Mouse (Mus musculus): ENCODE results near the gene Rapgef2. TPM values are rescaled to one million over a fixed set of nuclear protein-coding genes. Genes with fewer than 3 reads are reported as not detected.
"Not testable (repeated sequence)": the region's sequence is repeated elsewhere in the genome, so short reads cannot be mapped to it uniquely, and the experiment has no call there.

The Rapgef2 gene
- polyA plus RNA-seq, 1 experiment from 2014 or later: 9.1 TPM

DNA sequence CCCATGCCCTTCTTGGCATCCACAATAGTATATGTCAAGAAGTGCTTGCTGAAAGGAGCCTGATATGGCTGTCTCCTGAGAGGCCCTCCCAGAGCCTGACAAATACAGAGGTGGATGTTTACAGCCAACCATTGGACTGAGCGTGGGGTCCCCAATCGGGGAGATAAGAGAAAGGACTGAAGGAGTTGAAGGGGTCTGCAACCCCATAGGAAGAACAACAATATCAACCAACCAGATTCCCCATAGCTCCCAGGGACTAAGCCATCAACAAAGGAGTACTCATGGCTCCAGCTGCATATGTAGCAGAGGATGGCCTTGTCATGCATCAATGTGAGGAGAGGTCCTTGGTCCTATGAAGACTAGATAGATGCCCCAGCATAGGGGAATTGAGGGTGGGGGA is 227.8 kb downstream of the Rapgef2 start:
- not testable (repeated sequence) for H3K27ac ChIP-seq; H3K9me3 ChIP-seq; H3K4me2 ChIP-seq; H3K4me3 ChIP-seq (replicated peaks); ATAC-seq (ENCODE audit: low FRiP score); H3K4me1 ChIP-seq; H3K27me3 ChIP-seq; H3K9ac ChIP-seq; H3K36me3 ChIP-seq (replicated peaks)
- 97% methylated on average over 2 of the region's 2 CpGs for WGBS

DNA sequence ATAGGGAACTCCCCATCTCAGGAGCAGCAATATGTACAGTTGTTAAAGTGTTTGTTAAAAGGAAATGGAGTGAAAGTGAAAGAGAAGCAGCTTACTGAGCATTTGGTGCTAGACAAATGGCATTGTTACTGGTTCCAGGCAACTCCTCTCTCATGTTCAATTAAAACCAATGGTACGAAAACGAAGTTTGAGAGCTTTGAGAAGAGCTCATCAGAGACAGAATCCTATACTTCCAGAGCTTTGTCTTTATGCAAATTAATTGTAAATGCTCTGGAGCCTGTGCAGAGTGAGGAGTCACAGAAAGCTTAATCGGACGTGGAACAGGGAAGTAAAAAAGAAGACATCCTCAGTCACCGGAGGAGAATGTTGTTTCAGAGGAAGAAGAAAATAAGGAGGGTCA is 241.1 kb downstream of the Rapgef2 start:
- ATAC-seq (ENCODE audit: low FRiP score): no peak
- Histone ChIP-seq H3K36me3 (replicated peaks) (no peaks in the 10 kb centered on the region), H3K27ac (no peak overlapping the region), H3K4me3 (replicated peaks) (no peak overlapping the region), H3K4me1 (no peaks in the 10 kb centered on the region), H3K9ac (no peak overlapping the region), H3K4me2 (no peak overlapping the region), H3K27me3 (no peaks in the 10 kb centered on the region), H3K9me3 (no peaks in the 10 kb centered on the region)
- 68% methylated on average over 5 of the region's 5 CpGs for WGBS

GRCm38 (mm10) chr3:79042973-79043372 is 243.3 kb downstream of the Rapgef2 start:
- Histone ChIP-seq H3K4me2 (no peak overlapping the region), H3K4me1 (no peaks in the 10 kb centered on the region), H3K9ac (no peak overlapping the region), H3K27ac (no peak overlapping the region), H3K36me3 (replicated peaks) (no peaks in the 10 kb centered on the region), H3K9me3 (no peaks in the 10 kb centered on the region), H3K4me3 (replicated peaks) (no peak overlapping the region), H3K27me3 (no peaks in the 10 kb centered on the region)
- WGBS: 84% methylated on average over 3 of the region's 3 CpGs
- no peak for ATAC-seq (ENCODE audit: low FRiP score)

DNA sequence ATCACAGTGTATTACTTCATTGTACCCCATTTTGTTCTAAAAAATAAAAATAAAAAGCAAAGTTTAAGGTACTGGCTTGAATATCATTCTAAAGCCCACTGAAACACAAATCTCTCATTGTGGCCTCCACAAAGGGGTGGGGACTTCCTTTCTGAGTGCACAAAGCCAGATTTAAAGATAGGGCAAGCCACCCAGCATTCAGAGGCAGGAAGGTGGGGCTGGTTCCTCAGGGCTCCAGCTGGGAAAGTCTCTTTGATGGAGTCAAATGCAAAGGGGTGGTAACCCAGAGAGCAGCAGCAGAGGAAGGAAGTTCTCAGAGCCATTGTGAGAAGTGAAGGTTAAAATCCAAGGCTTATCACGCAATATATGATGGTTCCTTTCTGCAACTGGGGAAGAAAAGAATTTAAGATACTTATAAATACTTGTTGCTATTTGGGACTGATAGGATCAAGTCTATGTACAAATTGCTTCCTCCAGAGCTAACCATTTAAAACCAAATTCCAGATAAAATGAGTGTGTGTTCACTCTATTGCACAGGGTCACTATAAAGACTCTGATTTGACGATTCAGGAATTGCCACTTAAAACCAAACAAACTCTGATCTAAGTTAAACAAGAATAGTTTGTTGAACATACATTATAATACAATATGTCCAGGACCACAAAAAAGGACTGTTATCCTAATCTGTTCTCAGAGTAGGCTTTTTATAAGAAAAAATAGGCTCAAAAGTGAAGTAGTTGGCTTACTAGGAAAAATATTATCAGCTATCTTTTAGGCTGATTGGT is 246.5 kb downstream of the Rapgef2 start:
- 35% methylated on average over 2 of the region's 2 CpGs for WGBS
- ATAC-seq (ENCODE audit: low FRiP score): no peak
- H3K4me1 ChIP-seq: no peaks in the 10 kb centered on the region
- no peak overlapping the region for H3K9ac ChIP-seq
- H3K9me3 ChIP-seq: no peaks in the 10 kb centered on the region
- H3K4me3 ChIP-seq (replicated peaks): no peak overlapping the region
- no peaks in the 10 kb centered on the region for H3K27me3 ChIP-seq
- no peak overlapping the region for H3K27ac ChIP-seq
- no peaks in the 10 kb centered on the region for H3K36me3 ChIP-seq (replicated peaks)
- no peak overlapping the region for H3K4me2 ChIP-seq

- H3K27ac ChIP-seq: no peak overlapping the region
- H3K4me1 ChIP-seq: no peaks in the 10 kb centered on the region
- no peaks in the 10 kb centered on the region for H3K9me3 ChIP-seq
- H3K36me3 ChIP-seq (replicated peaks): no peaks in the 10 kb centered on the region
- no peak for ATAC-seq (ENCODE audit: low FRiP score)
- H3K9ac ChIP-seq: no peak overlapping the region
- no peaks in the 10 kb centered on the region for H3K27me3 ChIP-seq
- H3K4me2 ChIP-seq: no peak overlapping the region
- 45% methylated on average over 2 of the region's 2 CpGs for WGBS
- no peak overlapping the region for H3K4me3 ChIP-seq (replicated peaks)
Observed at GRCm38 (mm10) chr3:79039008-79039407, 247.3 kb downstream of the Rapgef2 start.

DNA sequence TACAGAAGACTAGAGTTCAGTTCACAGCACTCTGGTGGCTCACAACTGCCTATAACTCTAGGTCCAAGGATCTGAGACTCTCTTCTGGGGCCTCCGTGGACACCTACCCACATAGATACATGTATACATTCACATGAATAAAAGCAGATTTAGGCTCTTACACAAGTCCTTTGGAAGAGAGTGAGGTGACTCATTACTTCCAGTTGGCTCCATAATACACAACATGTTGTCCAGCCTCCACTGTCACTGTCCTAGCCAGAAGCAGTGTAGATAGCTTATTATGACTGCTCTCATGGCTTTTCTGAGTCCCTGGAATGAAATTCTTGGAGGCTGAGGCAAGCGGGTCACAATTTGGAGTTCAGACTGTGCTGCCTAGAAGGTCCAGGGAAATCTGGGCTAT is 251.9 kb downstream of the Rapgef2 start:
- Histone ChIP-seq H3K36me3 (replicated peaks) (no peaks in the 10 kb centered on the region), H3K4me2 (no peak overlapping the region), H3K4me3 (replicated peaks) (no peak overlapping the region), H3K9me3 (0 out of 2 replicates have a peak, but pooled peaks cover 3% of the 10 kb centered on the region), H3K27ac (no peak overlapping the region), H3K9ac (no peak overlapping the region), H3K27me3 (no peaks in the 10 kb centered on the region), H3K4me1 (no peaks in the 10 kb centered on the region)
- WGBS: 94% methylated on average over 2 of the region's 2 CpGs
- ATAC-seq (ENCODE audit: low FRiP score): no peak

DNA sequence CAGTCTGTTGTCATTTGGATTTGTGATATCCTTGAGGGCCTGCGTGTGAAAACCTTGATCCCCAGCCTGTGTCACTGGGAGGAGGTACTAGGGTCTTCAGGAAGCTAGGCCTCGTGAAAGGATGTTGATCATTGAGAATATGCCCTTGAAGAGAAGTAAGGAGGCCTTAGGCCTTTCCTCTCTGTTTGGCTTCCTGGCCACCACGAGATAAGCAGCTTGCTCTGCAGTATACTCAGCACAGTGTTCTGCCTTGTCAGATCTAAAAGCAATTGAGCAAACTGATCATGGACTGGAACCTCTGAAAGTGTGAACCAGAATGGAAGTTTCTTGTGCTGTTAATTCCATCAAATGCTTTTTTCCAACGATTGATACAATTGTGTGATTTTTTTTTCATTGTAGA is 255.5 kb downstream of the Rapgef2 start:
- Histone ChIP-seq H3K9ac (no peak overlapping the region), H3K4me1 (no peaks in the 10 kb centered on the region), H3K4me2 (no peak overlapping the region), H3K27ac (no peak overlapping the region), H3K9me3 (0 out of 2 replicates have a peak, but pooled peaks cover 3% of the 10 kb centered on the region), H3K27me3 (no peaks in the 10 kb centered on the region), H3K36me3 (replicated peaks) (no peaks in the 10 kb centered on the region), H3K4me3 (replicated peaks) (no peak overlapping the region)
- no peak for ATAC-seq (ENCODE audit: low FRiP score)
- 81% methylated on average over 4 of the region's 4 CpGs for WGBS

- 83% methylated on average over 14 of the region's 14 CpGs for WGBS
- ATAC-seq (ENCODE audit: low FRiP score): no peak
- Histone ChIP-seq H3K27me3 (no peaks in the 10 kb centered on the region), H3K4me3 (replicated peaks) (no peak overlapping the region), H3K9ac (no peak overlapping the region), H3K4me2 (no peak overlapping the region), H3K36me3 (replicated peaks) (no peaks in the 10 kb centered on the region), H3K9me3 (0 out of 2 replicates have a peak, but pooled peaks cover 3% of the 10 kb centered on the region), H3K4me1 (0 out of 2 replicates have a peak, but pooled peaks cover 2% of the 10 kb centered on the region), H3K27ac (no peak overlapping the region)
Observed at GRCm38 (mm10) chr3:79028153-79028878, 258.0 kb downstream of the Rapgef2 start.

GRCm38 (mm10) chr3:79025983-79026382 is 260.3 kb downstream of the Rapgef2 start:
- H3K27ac ChIP-seq: no peak overlapping the region
- H3K4me1 ChIP-seq: peaks cover 3% of the 10 kb centered on the region; the same call in 1 of the 2 replicates
- H3K9ac ChIP-seq: no peak overlapping the region
- H3K4me3 ChIP-seq (replicated peaks): no peak overlapping the region
- H3K4me2 ChIP-seq: no peak overlapping the region
- H3K36me3 ChIP-seq (replicated peaks): no peaks in the 10 kb centered on the region
- 83% methylated on average over 3 of the region's 3 CpGs for WGBS
- H3K9me3 ChIP-seq: no peaks in the 10 kb centered on the region
- no peak for ATAC-seq (ENCODE audit: low FRiP score)
- no peaks in the 10 kb centered on the region for H3K27me3 ChIP-seq

DNA sequence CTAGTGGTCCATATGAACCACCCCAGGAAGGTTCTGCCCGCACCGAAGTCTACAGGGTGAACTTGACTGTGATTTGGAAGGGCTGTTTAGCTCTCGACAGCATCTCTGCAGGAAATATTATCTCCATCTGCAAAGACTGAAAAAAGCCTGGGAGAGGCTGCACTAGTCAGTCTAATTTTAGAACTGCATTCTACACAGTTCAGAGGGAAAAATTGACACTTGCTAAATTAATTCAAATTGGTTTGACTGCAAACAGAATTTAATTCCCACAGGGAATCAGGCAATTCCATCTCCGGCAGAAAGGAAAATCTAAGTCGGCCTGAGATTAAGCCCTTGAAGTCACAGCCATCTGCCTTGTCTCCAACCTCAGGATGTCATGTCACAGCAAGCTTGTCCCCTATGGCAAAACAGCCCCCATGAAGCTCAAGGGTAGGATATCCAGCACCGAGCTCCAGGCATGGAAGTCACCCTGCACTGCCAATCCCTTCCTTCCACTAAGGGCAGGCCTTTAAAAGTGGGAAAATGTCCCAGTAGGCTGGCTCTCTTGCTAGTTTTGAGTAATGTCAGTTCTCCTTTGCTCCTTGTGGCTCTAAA is 262.5 kb downstream of the Rapgef2 start:
- no peak overlapping the region for H3K4me2 ChIP-seq
- H3K4me1 ChIP-seq: peaks cover 3% of the 10 kb centered on the region; the same call in 1 of the 2 replicates
- no peaks in the 10 kb centered on the region for H3K9me3 ChIP-seq
- no peak overlapping the region for H3K27ac ChIP-seq
- H3K9ac ChIP-seq: no peak overlapping the region
- H3K27me3 ChIP-seq: no peaks in the 10 kb centered on the region
- no peaks in the 10 kb centered on the region for H3K36me3 ChIP-seq (replicated peaks)
- H3K4me3 ChIP-seq (replicated peaks): no peak overlapping the region
- WGBS: 89% methylated on average over 6 of the region's 6 CpGs
- no peak for ATAC-seq (ENCODE audit: low FRiP score)

GRCm38 (mm10) chr3:79022690-79023089 is 263.6 kb downstream of the Rapgef2 start:
- H3K9ac ChIP-seq: no peak overlapping the region
- H3K27ac ChIP-seq: no peak overlapping the region
- no peaks in the 10 kb centered on the region for H3K36me3 ChIP-seq (replicated peaks)
- H3K9me3 ChIP-seq: 0 out of 2 replicates have a peak, but pooled peaks cover 3% of the 10 kb centered on the region
- no peak for ATAC-seq (ENCODE audit: low FRiP score)
- no peak overlapping the region for H3K4me2 ChIP-seq
- 69% methylated on average over 4 of the region's 4 CpGs for WGBS
- no peaks in the 10 kb centered on the region for H3K27me3 ChIP-seq
- no peak overlapping the region for H3K4me3 ChIP-seq (replicated peaks)
- peaks cover 3% of the 10 kb centered on the region; the same call in 1 of the 2 replicates for H3K4me1 ChIP-seq

GRCm38 (mm10) chr3:79017440-79017839 is 268.9 kb downstream of the Rapgef2 start:
- Histone ChIP-seq H3K27ac (no peak overlapping the region), H3K27me3 (no peaks in the 10 kb centered on the region), H3K9me3 (0 out of 2 replicates have a peak, but pooled peaks cover 3% of the 10 kb centered on the region), H3K9ac (no peak overlapping the region), H3K4me1 (no peaks in the 10 kb centered on the region), H3K36me3 (replicated peaks) (no peaks in the 10 kb centered on the region), H3K4me2 (no peak overlapping the region), H3K4me3 (replicated peaks) (no peak overlapping the region)
- no peak for ATAC-seq (ENCODE audit: low FRiP score)
- WGBS: 89% methylated on average over 4 of the region's 4 CpGs

Data from forebrain, embryonic 12.5 days (tissue).